Comparison of ENCODE assay signal across 8 mouse cellular contexts in genomic region chr9:31386368-31387180, GRCm38 (mm10). TPM values are rescaled to one million over a fixed set of nuclear protein-coding genes. Genes with fewer than 3 reads are reported as not detected.
DNase-seq lines count a peak whose midpoint lies in the region; ATAC-seq and TF ChIP-seq lines count a peak whose summit lies in the region.

No protein-coding gene starts in this region.

- 10% methylated on average over 44 of the region's 44 CpGs for WGBS in kidney, embryonic 15.5 days
- WGBS in embryonic facial prominence, embryonic 13.5 days: 10% methylated on average over 44 of the region's 44 CpGs
- 7% methylated on average over 44 of the region's 44 CpGs for WGBS in intestine, embryonic 14.5 days
- 11% methylated on average over 43 of the region's 44 CpGs for WGBS in midbrain, embryonic 10.5 days

- H3K27me3 ChIP-seq in kidney, embryonic 15.5 days: no peaks in the 10 kb centered on the region
- H3K27me3 ChIP-seq in ES-Bruce4 (ENCODE audit: control insufficient read depth, insufficient read depth, low read length, poor library complexity, severe bottlenecking): no peaks in the 10 kb centered on the region
- H3K27me3 ChIP-seq in embryonic facial prominence, embryonic 13.5 days: no peaks in the 10 kb centered on the region
- H3K27me3 ChIP-seq in intestine, embryonic 14.5 days (replicated peaks; ENCODE audit: control insufficient read depth, insufficient read depth, low read length): no peaks in the 10 kb centered on the region
- no peaks in the 10 kb centered on the region for H3K27me3 ChIP-seq in midbrain, embryonic 10.5 days (ENCODE audit: low read depth, poor library complexity, severe bottlenecking)

- peak overlapping the region; percentile 92 for H3K4me3 ChIP-seq in kidney, embryonic 15.5 days (replicated peaks)
- peak overlapping the region; percentile 73 for H3K4me3 ChIP-seq in ES-Bruce4 (ENCODE audit: low read depth, low read length)
- peak overlapping the region; percentile 87 for H3K4me3 ChIP-seq in embryonic facial prominence, embryonic 13.5 days
- peak overlapping the region; percentile 78 for H3K4me3 ChIP-seq in intestine, embryonic 14.5 days (ENCODE audit: low read depth, low read length)
- peak overlapping the region; percentile 97 for H3K4me3 ChIP-seq in midbrain, embryonic 10.5 days

- H3K36me3 ChIP-seq in kidney, embryonic 15.5 days: peaks cover 23% of the 10 kb centered on the region
- peaks cover 7% of the 10 kb centered on the region; the same call in 1 of the 2 replicates for H3K36me3 ChIP-seq in ES-Bruce4 (ENCODE audit: control insufficient read depth, insufficient read depth, low read length, poor library complexity, severe bottlenecking)
- peaks cover 24% of the 10 kb centered on the region for H3K36me3 ChIP-seq in embryonic facial prominence, embryonic 13.5 days
- peaks cover 25% of the 10 kb centered on the region for H3K36me3 ChIP-seq in intestine, embryonic 14.5 days (ENCODE audit: control insufficient read depth, insufficient read depth, low read length)
- peaks cover 31% of the 10 kb centered on the region for H3K36me3 ChIP-seq in midbrain, embryonic 10.5 days

- peak overlapping the region; percentile 73 for H3K4me2 ChIP-seq in kidney, embryonic 15.5 days
- H3K4me2 ChIP-seq in embryonic facial prominence, embryonic 13.5 days: peak overlapping the region; percentile 88
- H3K4me2 ChIP-seq in intestine, embryonic 14.5 days (ENCODE audit: low read length): peak overlapping the region; percentile 57

- no peak for DNase-seq in kidney, postnatal 10 days
- no peak for DNase-seq in intestine, embryonic 14.5 days (ENCODE audit: low spot score)
- no peak for DNase-seq in midbrain, embryonic 10.5 days (ENCODE audit: low spot score)
- no peak for DNase-seq in adrenal gland, adult 2 months

- peaks cover 17% of the 10 kb centered on the region for H3K4me1 ChIP-seq in kidney, embryonic 15.5 days
- peaks cover 2% of the 10 kb centered on the region for H3K4me1 ChIP-seq in ES-Bruce4 (ENCODE audit: control insufficient read depth, insufficient read depth, low read length)
- peaks cover 15% of the 10 kb centered on the region for H3K4me1 ChIP-seq in embryonic facial prominence, embryonic 13.5 days
- H3K4me1 ChIP-seq in intestine, embryonic 14.5 days (replicated peaks; ENCODE audit: control insufficient read depth, insufficient read depth, low read length): peaks cover 6% of the 10 kb centered on the region
- H3K4me1 ChIP-seq in midbrain, embryonic 10.5 days: peaks cover 16% of the 10 kb centered on the region

- no peak for TF ChIP-seq EP300 in ES-Bruce4 (IDR thresholded peaks at IDR 0.05; ENCODE audit: insufficient read depth, low read depth, low read length)

- peak; percentile 84 for ATAC-seq in kidney, embryonic 15.5 days (replicated peaks; ENCODE audit: low FRiP score)
- ATAC-seq in embryonic facial prominence, embryonic 13.5 days (ENCODE audit: insufficient number of reproducible peaks, insufficient read depth, low FRiP score, low TSS enrichment, low read depth): peak; percentile 61; the same call in 1 of the 2 replicates
- peak; percentile 76 for ATAC-seq in intestine, embryonic 14.5 days (replicated peaks; ENCODE audit: low FRiP score, low TSS enrichment, low read depth)
- no peak for ATAC-seq in monocyte, adult 5-6 weeks (replicated peaks; ENCODE audit: insufficient number of reproducible peaks, low FRiP score, low TSS enrichment, poor library complexity, severe bottlenecking)

- H3K27ac ChIP-seq in kidney, embryonic 15.5 days: peak overlapping the region; percentile 56; the same call in 1 of the 2 replicates
- H3K27ac ChIP-seq in ES-Bruce4 (ENCODE audit: insufficient read depth, low read length): no peak overlapping the region
- peak overlapping the region; percentile 33; the same call in 1 of the 2 replicates for H3K27ac ChIP-seq in embryonic facial prominence, embryonic 13.5 days
- H3K27ac ChIP-seq in intestine, embryonic 14.5 days (ENCODE audit: low read depth): peak overlapping the region; percentile 40; the same call in 1 of the 2 replicates
- H3K27ac ChIP-seq in midbrain, embryonic 10.5 days (replicated peaks): peak overlapping the region; percentile 94

- TF ChIP-seq CTCF in ES-Bruce4 (IDR thresholded peaks at IDR 0.05; ENCODE audit: low read depth, low read length): no peak

- H3K9ac ChIP-seq in kidney, embryonic 15.5 days: peak overlapping the region; percentile 82
- peak overlapping the region; percentile 87 for H3K9ac ChIP-seq in ES-Bruce4 (ENCODE audit: low read depth, poor library complexity, severe bottlenecking)
- H3K9ac ChIP-seq in embryonic facial prominence, embryonic 13.5 days: peak overlapping the region; percentile 83
- peak overlapping the region; percentile 78 for H3K9ac ChIP-seq in intestine, embryonic 14.5 days (ENCODE audit: low read length)

- TF ChIP-seq POLR2A in ES-Bruce4 (IDR thresholded peaks at IDR 0.05; ENCODE audit: insufficient read depth, low read length): no peak

- no peaks in the 10 kb centered on the region for H3K9me3 ChIP-seq in kidney, embryonic 15.5 days (replicated peaks)
- no peaks in the 10 kb centered on the region for H3K9me3 ChIP-seq in ES-Bruce4 (replicated peaks; ENCODE audit: control insufficient read depth, insufficient read depth, low read length, poor library complexity, severe bottlenecking)
- no peaks in the 10 kb centered on the region for H3K9me3 ChIP-seq in embryonic facial prominence, embryonic 13.5 days
- H3K9me3 ChIP-seq in intestine, embryonic 14.5 days (ENCODE audit: control insufficient read depth, low read length): no peaks in the 10 kb centered on the region
- H3K9me3 ChIP-seq in midbrain, embryonic 10.5 days (replicated peaks): no peaks in the 10 kb centered on the region

RNA-seq across cellular contexts. Expression of gene Nfrkb, which starts 0.6 kb away (rescaled TPM):
- polyA plus RNA-seq in kidney, embryonic 15.5 days (2015; fragmentation: Nextera tagmentation; extraction: Ambion mirVana): 19.8 and 21.3 TPM in 2 replicates
- polyA plus RNA-seq in ES-Bruce4 (2011; ENCODE audit: insufficient read depth, insufficient read length, low read depth, missing spikeins): 26.3 and 26.6 TPM in 2 replicates
- 23.7 and 24.5 TPM in 2 replicates for polyA plus RNA-seq in embryonic facial prominence, embryonic 13.5 days (2015; fragmentation: Nextera tagmentation; extraction: Ambion mirVana)
- polyA plus RNA-seq in intestine, embryonic 14.5 days (2014; fragmentation: Nextera tagmentation; extraction: Ambion mirVana): 27.5 and 30.6 TPM in 2 replicates
- polyA plus RNA-seq in midbrain, embryonic 10.5 days (2016; fragmentation: Nextera tagmentation; extraction: Ambion mirVana): 18.4 and 24.8 TPM in 2 replicates
- 10 to 100 TPM; 15.7 to 19.0 TPM for total RNA-seq in adrenal gland, adult 2 months (2021)
- 17.7 and 18.7 TPM in 2 replicates for polyA plus RNA-seq in adrenal gland, adult 2 months (2012; rRNA removed)
- 24.2 to 56.5 TPM (median 40.6 TPM) in 3 replicates for total RNA-seq in monocyte, adult 5-6 weeks (2017)
